Mouse (Mus musculus): ENCODE results near the gene Stub1. TPM values are rescaled to one million over a fixed set of nuclear protein-coding genes. Genes with fewer than 3 reads are reported as not detected.
"Not testable (repeated sequence)": the region's sequence is repeated elsewhere in the genome, so short reads cannot be mapped to it uniquely, and the experiment has no call there.

The Stub1 gene
- polyA plus RNA-seq, 1 experiment from 2014 or later = 353 TPM

GRCm38 (mm10) chr17:25809606-25810340, 23.4 kb downstream of the Stub1 start:
- H3K4me3 ChIP-seq = peak overlapping the region; percentile 71
- no peak for ATAC-seq (ENCODE audit: insufficient number of reproducible peaks, insufficient read depth, low FRiP score, low TSS enrichment, low read depth)
- H3K27me3 ChIP-seq = peaks cover 58% of the 10 kb centered on the region
- 11% methylated on average over 25 of the region's 25 CpGs for WGBS
- no peak overlapping the region for H3K27ac ChIP-seq
- peaks cover 21% of the 10 kb centered on the region for H3K4me1 ChIP-seq
- H3K36me3 ChIP-seq = no peaks in the 10 kb centered on the region
- H3K9me3 ChIP-seq = no peaks in the 10 kb centered on the region
- peak overlapping the region; percentile 77 for H3K9ac ChIP-seq
- H3K4me2 ChIP-seq = peak overlapping the region; percentile 97

GRCm38 (mm10) chr17:25808789-25809605, 24.2 kb downstream of the Stub1 start, which contains the start of gene Fbxl16:
TSS of gene Fbxl16 (plus strand) at chr17:25809085.
- peak within 1 kb of the TSS; percentile 39; the same call in 1 of the 2 replicates for H3K27ac ChIP-seq

GRCm38 (mm10) chr17:25808028-25808427, 25.2 kb downstream of the Stub1 start:
- Histone ChIP-seq H3K9me3 (no peaks in the 10 kb centered on the region), H3K4me1 (peaks cover 16% of the 10 kb centered on the region), H3K4me3 (peak overlapping the region; percentile 71; the same call in 1 of the 2 replicates), H3K36me3 (no peaks in the 10 kb centered on the region), H3K27ac (no peak overlapping the region), H3K27me3 (peaks cover 60% of the 10 kb centered on the region), H3K4me2 (peak overlapping the region; percentile 97), H3K9ac (no peak overlapping the region)
- 34% methylated on average over 5 of the region's 5 CpGs for WGBS
- ATAC-seq (ENCODE audit: insufficient number of reproducible peaks, insufficient read depth, low FRiP score, low TSS enrichment, low read depth) = no peak

More at GRCm38 (mm10) chr17:25808789-25809605, 24.2 kb downstream of the Stub1 start, which contains the start of gene Fbxl16:
- Histone ChIP-seq H3K36me3 (no peaks in the 10 kb centered on the region), H3K9me3 (no peaks in the 10 kb centered on the region), H3K27me3 (peaks cover 59% of the 10 kb centered on the region), H3K9ac (peak within 1 kb of the TSS; percentile 77), H3K4me3 (peak within 1 kb of the TSS; percentile 71), H3K4me2 (peak within 1 kb of the TSS; percentile 97), H3K4me1 (peaks cover 21% of the 10 kb centered on the region)
- ATAC-seq (ENCODE audit: insufficient number of reproducible peaks, insufficient read depth, low FRiP score, low TSS enrichment, low read depth) = peak; percentile 75
- under 1% methylated on average over 93 of the region's 100 CpGs for WGBS

- not testable (repeated sequence) for H3K4me3 ChIP-seq; ATAC-seq (ENCODE audit: insufficient number of reproducible peaks, insufficient read depth, low FRiP score, low TSS enrichment, low read depth); H3K36me3 ChIP-seq; H3K9me3 ChIP-seq; H3K9ac ChIP-seq; H3K27ac ChIP-seq; H3K4me2 ChIP-seq
- H3K27me3 ChIP-seq = peaks cover 60% of the 10 kb centered on the region
- WGBS = 52% methylated on average over 2 of the region's 2 CpGs
- peaks cover 14% of the 10 kb centered on the region for H3K4me1 ChIP-seq
These were observed 25.8 kb downstream of the Stub1 start for GRCm38 (mm10) chr17:25807452-25807851.

GRCm38 (mm10) chr17:25806507-25806906, 26.7 kb downstream of the Stub1 start:
- WGBS = 84% methylated on average over 4 of the region's 4 CpGs
- Histone ChIP-seq H3K27ac (no peak overlapping the region), H3K9me3 (no peaks in the 10 kb centered on the region), H3K9ac (no peak overlapping the region), H3K4me1 (peaks cover 14% of the 10 kb centered on the region), H3K36me3 (no peaks in the 10 kb centered on the region), H3K4me3 (no peak overlapping the region), H3K27me3 (peaks cover 58% of the 10 kb centered on the region), H3K4me2 (no peak overlapping the region)
- no peak for ATAC-seq (ENCODE audit: insufficient number of reproducible peaks, insufficient read depth, low FRiP score, low TSS enrichment, low read depth)

GRCm38 (mm10) chr17:25802825-25803517, 30.2 kb downstream of the Stub1 start:
- WGBS = 14% methylated on average over 10 of the region's 10 CpGs

GRCm38 (mm10) chr17:25801029-25801428, 32.2 kb downstream of the Stub1 start:
- Histone ChIP-seq H3K4me2 (no peak overlapping the region), H3K27ac (no peak overlapping the region), H3K9me3 (no peaks in the 10 kb centered on the region), H3K4me3 (no peak overlapping the region), H3K27me3 (peaks cover 27% of the 10 kb centered on the region), H3K4me1 (peaks cover 13% of the 10 kb centered on the region), H3K36me3 (no peaks in the 10 kb centered on the region), H3K9ac (no peak overlapping the region)
- 7% methylated on average over 6 of the region's 6 CpGs for whole genome bisulfite sequencing
- ATAC-seq (ENCODE audit: insufficient number of reproducible peaks, insufficient read depth, low FRiP score, low TSS enrichment, low read depth) = no peak

More at GRCm38 (mm10) chr17:25802825-25803517, 30.2 kb downstream of the Stub1 start:
- Histone ChIP-seq H3K4me3 (no peak overlapping the region), H3K9ac (peak overlapping the region; percentile 40; the same call in 1 of the 2 replicates), H3K27me3 (peaks cover 30% of the 10 kb centered on the region), H3K9me3 (no peaks in the 10 kb centered on the region), H3K36me3 (no peaks in the 10 kb centered on the region), H3K4me1 (no peaks in the 10 kb centered on the region), H3K27ac (no peak overlapping the region), H3K4me2 (no peak overlapping the region)
- no peak for ATAC-seq (ENCODE audit: insufficient number of reproducible peaks, insufficient read depth, low FRiP score, low TSS enrichment, low read depth)

- peaks cover 6% of the 10 kb centered on the region for H3K27me3 ChIP-seq
- H3K27ac ChIP-seq = 0 out of 2 replicates have a peak within 1 kb of the TSS, but pooled peaks have one; percentile 16
- no peaks in the 10 kb centered on the region for H3K9me3 ChIP-seq
- peaks cover 40% of the 10 kb centered on the region for H3K4me1 ChIP-seq
- ATAC-seq (ENCODE audit: insufficient number of reproducible peaks, insufficient read depth, low FRiP score, low TSS enrichment, low read depth) = peak; percentile 79
- H3K4me3 ChIP-seq = peak within 1 kb of the TSS; percentile 64
- H3K9ac ChIP-seq = peak within 1 kb of the TSS; percentile 76
- no peaks in the 10 kb centered on the region for H3K36me3 ChIP-seq
- WGBS = under 1% methylated on average over 35 of the region's 35 CpGs
- H3K4me2 ChIP-seq = peak within 1 kb of the TSS; percentile 98
These were observed 36.2 kb downstream of the Stub1 start, which contains the start of gene Metrn for GRCm38 (mm10) chr17:25796951-25797369. TSS of gene Metrn (minus strand) at chr17:25797136.

GRCm38 (mm10) chr17:25796211-25796771, 36.9 kb downstream of the Stub1 start:
- Histone ChIP-seq H3K4me1 (peaks cover 43% of the 10 kb centered on the region), H3K36me3 (no peaks in the 10 kb centered on the region), H3K4me3 (peak overlapping the region; percentile 64), H3K9ac (peak overlapping the region; percentile 76), H3K27ac (0 out of 2 replicates have a peak overlapping the region, but pooled peaks have one; percentile 16), H3K4me2 (peak overlapping the region; percentile 98), H3K9me3 (no peaks in the 10 kb centered on the region), H3K27me3 (0 out of 2 replicates have a peak, but pooled peaks cover 2% of the 10 kb centered on the region)
- no peak for ATAC-seq (ENCODE audit: insufficient number of reproducible peaks, insufficient read depth, low FRiP score, low TSS enrichment, low read depth)
- under 1% methylated on average over 37 of the region's 37 CpGs for WGBS

- H3K27ac ChIP-seq = 0 out of 2 replicates have a peak within 1 kb of the TSS, but pooled peaks have one; percentile 16
These were observed 37.6 kb downstream of the Stub1 start, which contains the start of gene AC134908.4 for GRCm38 (mm10) chr17:25795609-25796092. TSS of gene AC134908.4 (minus strand) at chr17:25795659.

More at GRCm38 (mm10) chr17:25795609-25796092, 37.6 kb downstream of the Stub1 start, which contains the start of gene AC134908.4:
- Histone ChIP-seq H3K4me1 (peaks cover 50% of the 10 kb centered on the region), H3K9me3 (no peaks in the 10 kb centered on the region), H3K4me2 (peak within 1 kb of the TSS; percentile 98), H3K27me3 (no peaks in the 10 kb centered on the region), H3K4me3 (peak within 1 kb of the TSS; percentile 64), H3K9ac (peak within 1 kb of the TSS; percentile 76), H3K36me3 (no peaks in the 10 kb centered on the region)
- WGBS = 13% methylated on average over 6 of the region's 6 CpGs
- ATAC-seq (ENCODE audit: insufficient number of reproducible peaks, insufficient read depth, low FRiP score, low TSS enrichment, low read depth) = no peak
